Mouse (Mus musculus): ENCODE data around the gene Nthl1. TPM values are rescaled to one million over a fixed set of nuclear protein-coding genes. Genes with fewer than 3 reads are reported as not detected.

The Nthl1 gene
- polyA plus RNA-seq, 1 experiment from 2014 or later, result 5.0 TPM

GRCm38 (mm10) chr17:24593248-24593647 is 39.2 kb upstream of the Nthl1 start:
- ATAC-seq, result no peak
- TF ChIP-seq CTCF (IDR thresholded peaks at IDR 0.05; ENCODE audit: low read depth), result no peak
- H3K9ac ChIP-seq (ENCODE audit: low read depth, low read length), result no peak overlapping the region
- H3K36me3 ChIP-seq (ENCODE audit: control insufficient read depth, insufficient read depth), result peaks cover 81% of the 10 kb centered on the region
- no peaks in the 10 kb centered on the region for H3K9me3 ChIP-seq (ENCODE audit: control insufficient read depth)
- no peak overlapping the region for H3K4me2 ChIP-seq (replicated peaks; ENCODE audit: low read depth)
- no peaks in the 10 kb centered on the region for H3K4me1 ChIP-seq (replicated peaks; ENCODE audit: control insufficient read depth, insufficient read depth, low read length)
- WGBS, result 81% methylated on average over 5 of the region's 5 CpGs
- H3K4me3 ChIP-seq (ENCODE audit: low read depth, low read length), result no peak overlapping the region
- no peaks in the 10 kb centered on the region for H3K27me3 ChIP-seq (replicated peaks; ENCODE audit: control insufficient read depth, insufficient read depth, low read length)
- H3K27ac ChIP-seq (ENCODE audit: low read depth, low read length), result no peak overlapping the region

- Histone ChIP-seq H3K36me3 (ENCODE audit: control insufficient read depth, insufficient read depth) (peaks cover 84% of the 10 kb centered on the region), H3K27ac (ENCODE audit: low read depth, low read length) (no peak overlapping the region), H3K27me3 (replicated peaks; ENCODE audit: control insufficient read depth, insufficient read depth, low read length) (no peaks in the 10 kb centered on the region), H3K4me3 (ENCODE audit: low read depth, low read length) (no peak overlapping the region), H3K4me1 (replicated peaks; ENCODE audit: control insufficient read depth, insufficient read depth, low read length) (no peaks in the 10 kb centered on the region), H3K4me2 (replicated peaks; ENCODE audit: low read depth) (no peak overlapping the region), H3K9ac (ENCODE audit: low read depth, low read length) (no peak overlapping the region), H3K9me3 (ENCODE audit: control insufficient read depth) (no peaks in the 10 kb centered on the region)
- TF ChIP-seq CTCF (IDR thresholded peaks at IDR 0.05; ENCODE audit: low read depth), result no peak
- WGBS, result 91% methylated on average over 26 of the region's 26 CpGs
- ATAC-seq, result no peak
These were observed 38.2 kb upstream of the Nthl1 start for GRCm38 (mm10) chr17:24593992-24594890.

GRCm38 (mm10) chr17:24595126-24596072 is 37.1 kb upstream of the Nthl1 start:
- H3K9ac ChIP-seq (ENCODE audit: low read depth, low read length), result no peak overlapping the region
- 76% methylated on average over 17 of the region's 17 CpGs for WGBS
- H3K27ac ChIP-seq (ENCODE audit: low read depth, low read length), result no peak overlapping the region
- ATAC-seq, result no peak
- peaks cover 90% of the 10 kb centered on the region for H3K36me3 ChIP-seq (ENCODE audit: control insufficient read depth, insufficient read depth)
- no peaks in the 10 kb centered on the region for H3K9me3 ChIP-seq (ENCODE audit: control insufficient read depth)
- H3K4me1 ChIP-seq (replicated peaks; ENCODE audit: control insufficient read depth, insufficient read depth, low read length), result no peaks in the 10 kb centered on the region
- no peak overlapping the region for H3K4me3 ChIP-seq (ENCODE audit: low read depth, low read length)
- peak; percentile 39 for TF ChIP-seq CTCF (IDR thresholded peaks at IDR 0.05; ENCODE audit: low read depth)
- H3K27me3 ChIP-seq (replicated peaks; ENCODE audit: control insufficient read depth, insufficient read depth, low read length), result no peaks in the 10 kb centered on the region
- H3K4me2 ChIP-seq (replicated peaks; ENCODE audit: low read depth), result no peak overlapping the region

- no peak overlapping the region for H3K27ac ChIP-seq (ENCODE audit: low read depth, low read length)
- H3K4me2 ChIP-seq (replicated peaks; ENCODE audit: low read depth), result no peak overlapping the region
- H3K36me3 ChIP-seq (ENCODE audit: control insufficient read depth, insufficient read depth), result peaks cover 88% of the 10 kb centered on the region
- no peak for ATAC-seq
- H3K27me3 ChIP-seq (replicated peaks; ENCODE audit: control insufficient read depth, insufficient read depth, low read length), result no peaks in the 10 kb centered on the region
- WGBS, result 73% methylated on average over 5 of the region's 5 CpGs
- H3K9me3 ChIP-seq (ENCODE audit: control insufficient read depth), result no peaks in the 10 kb centered on the region
- no peak for TF ChIP-seq CTCF (IDR thresholded peaks at IDR 0.05; ENCODE audit: low read depth)
- H3K4me3 ChIP-seq (ENCODE audit: low read depth, low read length), result no peak overlapping the region
- H3K4me1 ChIP-seq (replicated peaks; ENCODE audit: control insufficient read depth, insufficient read depth, low read length), result no peaks in the 10 kb centered on the region
- H3K9ac ChIP-seq (ENCODE audit: low read depth, low read length), result no peak overlapping the region
These were observed 36.4 kb upstream of the Nthl1 start for GRCm38 (mm10) chr17:24596073-24596466.

- TF ChIP-seq CTCF (IDR thresholded peaks at IDR 0.05; ENCODE audit: low read depth), result no peak
- no peak for ATAC-seq
- 89% methylated on average over 19 of the region's 19 CpGs for WGBS
- no peak overlapping the region for H3K9ac ChIP-seq (ENCODE audit: low read depth, low read length)
- H3K4me2 ChIP-seq (replicated peaks; ENCODE audit: low read depth), result no peak overlapping the region
- H3K36me3 ChIP-seq (ENCODE audit: control insufficient read depth, insufficient read depth), result peaks cover 87% of the 10 kb centered on the region
- no peaks in the 10 kb centered on the region for H3K4me1 ChIP-seq (replicated peaks; ENCODE audit: control insufficient read depth, insufficient read depth, low read length)
- H3K27ac ChIP-seq (ENCODE audit: low read depth, low read length), result no peak overlapping the region; the same call in 1 of the 2 replicates
- H3K4me3 ChIP-seq (ENCODE audit: low read depth, low read length), result no peak overlapping the region
- no peaks in the 10 kb centered on the region for H3K9me3 ChIP-seq (ENCODE audit: control insufficient read depth)
- H3K27me3 ChIP-seq (replicated peaks; ENCODE audit: control insufficient read depth, insufficient read depth, low read length), result no peaks in the 10 kb centered on the region
These were observed 35.9 kb upstream of the Nthl1 start for GRCm38 (mm10) chr17:24596471-24597183.

All from intestine, postnatal 0 days (tissue).